Mouse (Mus musculus): ENCODE results near the gene Kdm7a. TPM values are rescaled to one million over a fixed set of nuclear protein-coding genes. Genes with fewer than 3 reads are reported as not detected.

Kdm7a gene
- polyA plus RNA-seq, 1 experiment from 2014 or later, result 5.8 TPM

DNA sequence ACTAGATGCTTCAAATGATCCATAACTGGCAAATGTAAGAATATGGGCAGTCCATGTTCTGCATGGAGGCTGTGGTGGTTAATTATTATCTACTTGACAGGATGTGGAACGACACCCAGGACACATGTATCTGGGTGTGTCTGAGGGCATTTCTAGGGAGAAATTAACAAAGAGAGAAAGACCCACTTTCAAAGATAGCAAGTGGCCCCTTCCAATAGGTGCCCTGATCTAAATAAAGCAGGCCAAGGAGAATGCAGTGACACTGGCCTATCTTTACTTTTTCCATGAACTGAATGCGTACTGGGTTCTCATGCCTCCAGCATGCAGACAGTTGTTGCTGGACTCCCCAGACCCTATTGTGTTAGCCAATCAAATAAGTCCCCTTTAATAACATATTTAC lies 15.1 kb downstream of the Kdm7a start:
- Histone ChIP-seq H3K4me2 (ENCODE audit: low read depth, low read length) (no peak overlapping the region), H3K27ac (ENCODE audit: low read depth, low read length) (no peak overlapping the region), H3K4me1 (ENCODE audit: control insufficient read depth, insufficient read depth, low read length) (no peaks in the 10 kb centered on the region), H3K9ac (replicated peaks; ENCODE audit: low read depth, low read length) (no peak overlapping the region), H3K4me3 (ENCODE audit: low read depth, low read length) (no peak overlapping the region), H3K9me3 (ENCODE audit: control insufficient read depth, low read length) (no peaks in the 10 kb centered on the region), H3K27me3 (ENCODE audit: control insufficient read depth, insufficient read depth, low read length) (no peaks in the 10 kb centered on the region), H3K36me3 (ENCODE audit: control insufficient read depth, insufficient read depth, low read length) (no peaks in the 10 kb centered on the region)
- WGBS, result 89% methylated on average over 2 of the region's 2 CpGs
- ATAC-seq (ENCODE audit: low read depth), result no peak

DNA sequence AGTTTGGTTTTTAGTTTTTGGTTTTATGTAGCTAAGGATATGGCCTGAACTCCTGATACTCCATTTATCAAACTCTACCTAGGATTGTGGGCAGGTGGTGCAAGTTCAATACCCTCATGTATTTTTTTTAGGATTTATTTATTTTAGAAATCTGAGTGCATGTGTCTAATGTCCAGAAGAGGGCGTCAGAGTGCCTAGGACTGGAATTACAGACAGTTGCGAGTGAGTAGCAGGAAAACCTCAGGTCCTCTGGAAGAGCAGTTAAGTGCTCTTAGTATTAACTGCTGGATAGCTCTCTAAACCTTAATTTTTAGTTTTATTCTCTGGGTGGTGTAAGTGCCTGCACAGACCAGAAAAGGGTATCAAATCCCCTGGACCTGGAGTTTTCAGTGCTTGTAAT lies 19.4 kb downstream of the Kdm7a start:
- no peak overlapping the region for H3K27ac ChIP-seq (ENCODE audit: low read depth, low read length)
- ATAC-seq (ENCODE audit: low read depth), result no peak
- H3K27me3 ChIP-seq (ENCODE audit: control insufficient read depth, insufficient read depth, low read length), result no peaks in the 10 kb centered on the region
- no peak overlapping the region for H3K4me3 ChIP-seq (ENCODE audit: low read depth, low read length)
- no peak overlapping the region for H3K4me2 ChIP-seq (ENCODE audit: low read depth, low read length)
- 39% methylated on average over 2 of the region's 2 CpGs for WGBS
- H3K4me1 ChIP-seq (ENCODE audit: control insufficient read depth, insufficient read depth, low read length), result no peaks in the 10 kb centered on the region
- H3K9me3 ChIP-seq (ENCODE audit: control insufficient read depth, low read length), result no peaks in the 10 kb centered on the region
- H3K9ac ChIP-seq (replicated peaks; ENCODE audit: low read depth, low read length), result no peak overlapping the region
- no peaks in the 10 kb centered on the region for H3K36me3 ChIP-seq (ENCODE audit: control insufficient read depth, insufficient read depth, low read length)

DNA sequence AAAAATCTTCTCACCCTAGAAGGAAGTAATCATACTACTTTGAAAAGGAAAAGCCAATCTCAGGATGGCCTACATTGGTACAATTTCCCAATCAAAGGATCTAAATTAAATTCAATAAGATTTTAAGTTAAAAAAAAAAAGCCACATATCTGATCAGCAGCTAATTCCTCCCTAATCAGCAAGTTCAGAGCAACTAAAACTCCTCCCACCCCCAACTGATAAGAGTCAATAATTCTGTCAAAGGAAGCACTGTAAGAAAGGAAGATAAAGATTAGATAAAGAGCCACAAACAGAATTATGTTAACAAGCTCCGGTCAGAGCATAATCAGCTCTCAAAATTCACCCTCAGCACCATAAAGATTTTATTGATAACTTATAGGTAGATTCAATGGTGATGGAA lies 37.5 kb downstream of the Kdm7a start:
- Histone ChIP-seq H3K9me3 (ENCODE audit: control insufficient read depth, low read length) (no peaks in the 10 kb centered on the region), H3K27me3 (ENCODE audit: control insufficient read depth, insufficient read depth, low read length) (no peaks in the 10 kb centered on the region), H3K36me3 (ENCODE audit: control insufficient read depth, insufficient read depth, low read length) (peaks cover 7% of the 10 kb centered on the region; the same call in 1 of the 2 replicates), H3K4me2 (ENCODE audit: low read depth, low read length) (no peak overlapping the region), H3K4me1 (ENCODE audit: control insufficient read depth, insufficient read depth, low read length) (no peaks in the 10 kb centered on the region), H3K4me3 (ENCODE audit: low read depth, low read length) (no peak overlapping the region), H3K9ac (replicated peaks; ENCODE audit: low read depth, low read length) (no peak overlapping the region), H3K27ac (ENCODE audit: low read depth, low read length) (no peak overlapping the region)
- ATAC-seq (ENCODE audit: low read depth), result no peak
- WGBS, result 89% methylated on average over 1 of the region's 1 CpGs

GRCm38 (mm10) chr6:39164891-39165290 lies 41.7 kb downstream of the Kdm7a start:
- H3K4me1 ChIP-seq (ENCODE audit: control insufficient read depth, insufficient read depth, low read length), result no peaks in the 10 kb centered on the region
- no peaks in the 10 kb centered on the region for H3K27me3 ChIP-seq (ENCODE audit: control insufficient read depth, insufficient read depth, low read length)
- ATAC-seq (ENCODE audit: low read depth), result no peak
- H3K4me2 ChIP-seq (ENCODE audit: low read depth, low read length), result no peak overlapping the region
- no peak overlapping the region for H3K9ac ChIP-seq (replicated peaks; ENCODE audit: low read depth, low read length)
- H3K27ac ChIP-seq (ENCODE audit: low read depth, low read length), result no peak overlapping the region
- WGBS, result 100% methylated on average over 1 of the region's 1 CpGs
- H3K4me3 ChIP-seq (ENCODE audit: low read depth, low read length), result no peak overlapping the region
- no peaks in the 10 kb centered on the region for H3K9me3 ChIP-seq (ENCODE audit: control insufficient read depth, low read length)
- H3K36me3 ChIP-seq (ENCODE audit: control insufficient read depth, insufficient read depth, low read length), result peaks cover 7% of the 10 kb centered on the region; the same call in 1 of the 2 replicates

DNA sequence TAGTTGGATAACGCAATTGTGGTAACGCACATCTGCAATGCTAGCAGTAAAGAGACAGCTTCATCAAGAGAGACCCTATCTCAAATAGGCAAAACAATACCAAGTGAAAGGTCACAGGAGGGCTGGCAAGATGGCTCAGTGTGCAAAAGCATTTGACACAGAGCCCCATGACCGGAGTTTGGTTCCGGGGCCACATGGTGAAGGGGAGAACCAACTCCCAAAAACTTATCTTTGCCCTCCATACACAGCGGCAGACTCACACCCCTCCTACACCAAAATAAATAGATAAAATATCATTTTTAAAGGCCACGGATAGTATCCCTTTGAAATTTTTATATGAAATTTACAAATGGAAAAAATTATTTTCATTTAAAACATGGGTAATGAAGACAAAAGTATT lies 44.6 kb downstream of the Kdm7a start:
- Histone ChIP-seq H3K9me3 (ENCODE audit: control insufficient read depth, low read length) (no peaks in the 10 kb centered on the region), H3K4me3 (ENCODE audit: low read depth, low read length) (no peak overlapping the region), H3K9ac (replicated peaks; ENCODE audit: low read depth, low read length) (no peak overlapping the region), H3K27me3 (ENCODE audit: control insufficient read depth, insufficient read depth, low read length) (no peaks in the 10 kb centered on the region), H3K27ac (ENCODE audit: low read depth, low read length) (no peak overlapping the region), H3K36me3 (ENCODE audit: control insufficient read depth, insufficient read depth, low read length) (peaks cover 3% of the 10 kb centered on the region; the same call in 1 of the 2 replicates), H3K4me1 (ENCODE audit: control insufficient read depth, insufficient read depth, low read length) (no peaks in the 10 kb centered on the region), H3K4me2 (ENCODE audit: low read depth, low read length) (no peak overlapping the region)
- 97% methylated on average over 6 of the region's 6 CpGs for WGBS
- ATAC-seq (ENCODE audit: low read depth), result no peak

DNA sequence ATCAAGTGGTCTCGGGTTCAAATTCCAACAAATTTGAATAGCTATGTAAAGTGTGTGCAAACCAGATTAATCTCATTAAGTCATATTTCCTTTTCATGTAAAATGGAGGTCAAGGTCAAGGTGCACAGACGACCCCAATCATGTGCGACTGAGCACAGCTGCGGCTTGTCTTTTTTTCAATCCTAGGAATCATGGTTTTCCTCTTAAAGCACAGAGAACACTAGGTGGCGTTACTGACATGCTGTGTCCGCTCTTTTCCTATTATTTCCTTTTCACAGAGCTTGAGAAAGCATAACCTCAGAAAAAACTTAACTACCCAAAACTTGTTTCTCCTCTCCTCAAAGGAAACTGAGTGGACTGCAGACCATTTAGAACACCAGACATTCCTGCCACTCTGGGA lies 60.5 kb downstream of the Kdm7a start:
- Histone ChIP-seq H3K4me2 (ENCODE audit: low read depth, low read length) (no peak overlapping the region), H3K4me3 (ENCODE audit: low read depth, low read length) (no peak overlapping the region), H3K27me3 (ENCODE audit: control insufficient read depth, insufficient read depth, low read length) (no peaks in the 10 kb centered on the region), H3K27ac (ENCODE audit: low read depth, low read length) (no peak overlapping the region), H3K9ac (replicated peaks; ENCODE audit: low read depth, low read length) (no peak overlapping the region), H3K36me3 (ENCODE audit: control insufficient read depth, insufficient read depth, low read length) (peaks cover 67% of the 10 kb centered on the region), H3K9me3 (ENCODE audit: control insufficient read depth, low read length) (no peaks in the 10 kb centered on the region), H3K4me1 (ENCODE audit: control insufficient read depth, insufficient read depth, low read length) (no peaks in the 10 kb centered on the region)
- WGBS, result 60% methylated on average over 6 of the region's 6 CpGs
- ATAC-seq (ENCODE audit: low read depth), result no peak

DNA sequence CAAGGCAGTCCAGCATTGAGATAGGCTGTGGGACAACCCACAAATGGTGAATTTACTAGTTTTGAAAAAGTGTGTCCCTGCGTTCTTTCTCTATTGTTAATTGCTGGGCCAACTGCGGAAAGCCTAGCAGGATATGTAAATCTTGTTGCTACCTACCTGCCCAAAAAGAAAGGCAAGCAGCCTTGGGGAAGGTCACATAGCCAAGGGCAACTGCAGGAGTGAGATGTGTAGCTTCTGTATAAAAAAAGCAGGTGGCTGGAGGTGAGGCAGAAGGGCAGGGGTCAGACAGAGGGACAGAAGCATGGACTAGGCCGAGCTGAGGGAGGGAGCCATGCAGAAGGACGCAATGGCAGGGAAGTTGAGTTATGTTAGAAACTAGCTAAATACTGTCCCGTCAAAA lies 74.0 kb downstream of the Kdm7a start:
- Histone ChIP-seq H3K27ac (ENCODE audit: low read depth, low read length) (no peak overlapping the region), H3K4me1 (ENCODE audit: control insufficient read depth, insufficient read depth, low read length) (no peaks in the 10 kb centered on the region), H3K4me3 (ENCODE audit: low read depth, low read length) (no peak overlapping the region), H3K9ac (replicated peaks; ENCODE audit: low read depth, low read length) (no peak overlapping the region), H3K4me2 (ENCODE audit: low read depth, low read length) (no peak overlapping the region), H3K27me3 (ENCODE audit: control insufficient read depth, insufficient read depth, low read length) (no peaks in the 10 kb centered on the region), H3K9me3 (ENCODE audit: control insufficient read depth, low read length) (no peaks in the 10 kb centered on the region), H3K36me3 (ENCODE audit: control insufficient read depth, insufficient read depth, low read length) (peaks cover 11% of the 10 kb centered on the region; the same call in 1 of the 2 replicates)
- no peak for ATAC-seq (ENCODE audit: low read depth)
- 77% methylated on average over 5 of the region's 5 CpGs for WGBS

- Histone ChIP-seq H3K4me1 (ENCODE audit: control insufficient read depth, insufficient read depth, low read length) (no peaks in the 10 kb centered on the region), H3K4me2 (ENCODE audit: low read depth, low read length) (no peak overlapping the region), H3K36me3 (ENCODE audit: control insufficient read depth, insufficient read depth, low read length) (peaks cover 11% of the 10 kb centered on the region; the same call in 1 of the 2 replicates), H3K4me3 (ENCODE audit: low read depth, low read length) (no peak overlapping the region), H3K9me3 (ENCODE audit: control insufficient read depth, low read length) (no peaks in the 10 kb centered on the region), H3K9ac (replicated peaks; ENCODE audit: low read depth, low read length) (no peak overlapping the region), H3K27ac (ENCODE audit: low read depth, low read length) (no peak overlapping the region), H3K27me3 (ENCODE audit: control insufficient read depth, insufficient read depth, low read length) (no peaks in the 10 kb centered on the region)
- ATAC-seq (ENCODE audit: low read depth), result no peak
- WGBS, result 29% methylated on average over 4 of the region's 4 CpGs
Observed at GRCm38 (mm10) chr6:39131480-39131879, 75.1 kb downstream of the Kdm7a start.

DNA sequence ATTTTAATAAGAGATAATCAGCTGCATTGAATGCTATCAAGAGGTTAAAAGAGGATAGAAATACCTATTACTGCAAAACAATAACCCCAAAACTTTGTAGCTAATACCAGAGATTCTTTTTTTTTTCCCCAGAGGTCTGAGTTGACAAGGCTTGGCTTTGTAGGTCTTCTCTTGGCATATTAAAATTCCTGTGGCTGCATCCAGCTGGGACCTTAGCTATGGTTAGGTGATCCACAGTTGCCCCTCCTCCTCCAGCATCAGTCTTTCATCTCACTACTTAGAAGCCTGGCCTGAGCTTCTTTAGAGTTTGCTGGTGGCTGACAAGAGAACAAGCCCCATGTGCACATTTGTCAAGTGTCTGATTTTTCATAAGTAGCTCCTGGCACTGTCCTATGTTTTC lies 81.9 kb downstream of the Kdm7a start:
- no peaks in the 10 kb centered on the region for H3K9me3 ChIP-seq (ENCODE audit: control insufficient read depth, low read length)
- no peaks in the 10 kb centered on the region for H3K4me1 ChIP-seq (ENCODE audit: control insufficient read depth, insufficient read depth, low read length)
- ATAC-seq (ENCODE audit: low read depth), result no peak
- H3K27me3 ChIP-seq (ENCODE audit: control insufficient read depth, insufficient read depth, low read length), result no peaks in the 10 kb centered on the region
- no peak overlapping the region for H3K4me3 ChIP-seq (ENCODE audit: low read depth, low read length)
- H3K36me3 ChIP-seq (ENCODE audit: control insufficient read depth, insufficient read depth, low read length), result no peaks in the 10 kb centered on the region
- H3K27ac ChIP-seq (ENCODE audit: low read depth, low read length), result no peak overlapping the region
- H3K4me2 ChIP-seq (ENCODE audit: low read depth, low read length), result no peak overlapping the region
- no peak overlapping the region for H3K9ac ChIP-seq (replicated peaks; ENCODE audit: low read depth, low read length)

DNA sequence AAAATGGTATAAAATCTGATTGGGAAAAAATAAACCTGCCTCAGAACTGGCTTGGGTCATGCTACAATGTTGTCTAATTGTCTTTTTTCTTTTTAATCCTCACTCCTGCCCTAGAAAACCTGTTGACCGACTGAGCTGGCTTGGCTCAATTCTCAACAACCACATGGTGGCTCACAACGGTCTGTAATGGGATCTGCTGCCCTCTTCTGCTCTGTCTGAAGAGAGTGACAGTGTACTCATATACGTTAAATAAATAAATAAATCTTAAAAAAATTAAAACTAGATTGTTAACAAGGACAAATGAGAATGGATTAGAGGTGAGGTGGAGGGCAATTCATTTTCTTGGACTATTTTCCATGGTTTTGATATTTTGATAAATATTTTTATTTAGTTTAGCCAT lies 85.9 kb downstream of the Kdm7a start:
- Histone ChIP-seq H3K9me3 (ENCODE audit: control insufficient read depth, low read length) (no peaks in the 10 kb centered on the region), H3K36me3 (ENCODE audit: control insufficient read depth, insufficient read depth, low read length) (no peaks in the 10 kb centered on the region), H3K4me3 (ENCODE audit: low read depth, low read length) (no peak overlapping the region), H3K27ac (ENCODE audit: low read depth, low read length) (no peak overlapping the region), H3K27me3 (ENCODE audit: control insufficient read depth, insufficient read depth, low read length) (peaks cover 22% of the 10 kb centered on the region), H3K9ac (replicated peaks; ENCODE audit: low read depth, low read length) (no peak overlapping the region), H3K4me2 (ENCODE audit: low read depth, low read length) (no peak overlapping the region), H3K4me1 (ENCODE audit: control insufficient read depth, insufficient read depth, low read length) (no peaks in the 10 kb centered on the region)
- no peak for ATAC-seq (ENCODE audit: low read depth)
- WGBS, result 77% methylated on average over 3 of the region's 3 CpGs
